Mouse (Mus musculus) intestine, embryonic 14.5 days (tissue): ENCODE data around the gene Schip1. TPM values are rescaled to one million over a fixed set of nuclear protein-coding genes. Genes with fewer than 3 reads are reported as not detected.

Source experiments
- ATAC-seq: fragments of 200-750 bp; cut with Nextera tagmentation; replicated peaks from 2 replicates; pipeline ENCODE4 v1.8.0; 2017; ENCODE audit warnings: low read depth, moderate number of reproducible peaks, moderate TSS enrichment, moderate library complexity; ENCODE audit not compliant: low FRiP score, low TSS enrichment
- DNase-seq: peaks from one replicate; pipeline ENCODE4 v3.0.0-alpha.2; 2018; ENCODE audit warnings: low spot score
- H3K27ac ChIP-seq: fragments of 300-500 bp; sonication (generic); 2 replicates; pipeline ENCODE4 v1.5.1; 2014; ENCODE audit warnings: low read depth, mild to moderate bottlenecking, control low read depth
- H3K27me3 ChIP-seq: fragments of 300-500 bp; sonication (generic); replicated peaks from 2 replicates; pipeline ENCODE4 v1.6.1; 2014; ENCODE audit warnings: low read length, control low read depth; ENCODE audit not compliant: control insufficient read depth, insufficient read depth
- H3K36me3 ChIP-seq: fragments of 300-500 bp; sonication (generic); 2 replicates; pipeline ENCODE4 v1.6.1; 2014; ENCODE audit warnings: low read length, control low read depth; ENCODE audit not compliant: control insufficient read depth, insufficient read depth
- H3K4me1 ChIP-seq: fragments of 300-500 bp; sonication (generic); replicated peaks from 2 replicates; pipeline ENCODE4 v1.6.1; 2014; ENCODE audit warnings: low read length, control low read depth, mixed read lengths; ENCODE audit not compliant: control insufficient read depth, insufficient read depth
- H3K4me2 ChIP-seq: fragments of 300-500 bp; sonication (generic); 2 replicates; pipeline ENCODE4 v1.6.1; 2014; ENCODE audit warnings: low read length
- H3K4me3 ChIP-seq: fragments of 300-500 bp; sonication (generic); 2 replicates; pipeline ENCODE4 v1.5.1; 2014; ENCODE audit warnings: low read depth, low read length, control low read depth, mixed read lengths
- H3K9ac ChIP-seq: fragments of 300-500 bp; sonication (generic); 2 replicates; pipeline ENCODE4 v1.6.1; 2014; ENCODE audit warnings: mild to moderate bottlenecking, low read length
- H3K9me3 ChIP-seq: fragments of 300-500 bp; sonication (generic); 2 replicates; pipeline ENCODE4 v1.6.1; 2016; ENCODE audit warnings: low read length, control low read depth; ENCODE audit not compliant: control insufficient read depth
- WGBS: fragments of 180-500 bp; shearing (Covaris S2); extraction: QIAGEN DNeasy Blood & Tissue Kit; methylation state at CpG from one replicate; pipeline ENCODE4 v1.1.7; 2014; 5-methylcytosine and 5-hydroxymethylcytosine counted together
- polyA plus RNA-seq: library from polyadenylated mRNA; unstranded; fragments of >200 nt; fragmentation: Nextera tagmentation; extraction: Ambion mirVana; gene quantifications from 2 replicates; pipeline ENCODE4 v1.2.1, GENCODE M21; 2014

The Schip1 gene
- polyA plus RNA-seq, 1 experiment from 2014 or later, result 63.0 TPM

GRCm38 (mm10) chr3:68495096-68495735 is 430.6 kb downstream of the Schip1 start:
- H3K9ac ChIP-seq, result peak overlapping the region; percentile 85
- ATAC-seq (peak; percentile 20; the same call in 1 of the 2 replicates), DNase-seq (peak; percentile 78)
- H3K4me2 ChIP-seq, result peak overlapping the region; percentile 76
- 0 out of 2 replicates have a peak, but pooled peaks cover 3% of the 10 kb centered on the region for H3K9me3 ChIP-seq
- H3K4me1 ChIP-seq, result peaks cover 17% of the 10 kb centered on the region; the same call in 1 of the 2 replicates
- no peaks in the 10 kb centered on the region for H3K36me3 ChIP-seq
- H3K27ac ChIP-seq, result peak overlapping the region; percentile 97
- WGBS, result under 1% methylated on average over 38 of the region's 38 CpGs
- H3K4me3 ChIP-seq, result peak overlapping the region; percentile 75
- H3K27me3 ChIP-seq, result no peaks in the 10 kb centered on the region

- Histone ChIP-seq H3K9me3 (0 out of 2 replicates have a peak, but pooled peaks cover 3% of the 10 kb centered on the region), H3K36me3 (no peaks in the 10 kb centered on the region), H3K9ac (peak overlapping the region; percentile 85), H3K27ac (peak overlapping the region; percentile 97; the same call in 1 of the 2 replicates), H3K4me1 (peaks cover 17% of the 10 kb centered on the region; the same call in 1 of the 2 replicates), H3K4me3 (peak overlapping the region; percentile 75), H3K4me2 (peak overlapping the region; percentile 76), H3K27me3 (no peaks in the 10 kb centered on the region)
- 5% methylated on average over 9 of the region's 9 CpGs for WGBS
- peak; percentile 68 for DNase-seq
- ATAC-seq, result no peak
Measured at GRCm38 (mm10) chr3:68495736-68496242, 431.2 kb downstream of the Schip1 start.

GRCm38 (mm10) chr3:68496513-68496912 is 431.9 kb downstream of the Schip1 start:
- H3K36me3 ChIP-seq, result no peaks in the 10 kb centered on the region
- H3K4me1 ChIP-seq, result peaks cover 21% of the 10 kb centered on the region; the same call in 1 of the 2 replicates
- peak overlapping the region; percentile 76 for H3K4me2 ChIP-seq
- H3K27ac ChIP-seq, result no peak overlapping the region
- 0 out of 2 replicates have a peak, but pooled peaks cover 3% of the 10 kb centered on the region for H3K9me3 ChIP-seq
- no peaks in the 10 kb centered on the region for H3K27me3 ChIP-seq
- peak overlapping the region; percentile 75; the same call in 1 of the 2 replicates for H3K4me3 ChIP-seq
- DNase-seq (no peak), ATAC-seq (no peak)
- no peak overlapping the region for H3K9ac ChIP-seq
- 49% methylated on average over 6 of the region's 6 CpGs for WGBS

GRCm38 (mm10) chr3:68499532-68500152 is 435.0 kb downstream of the Schip1 start:
- Histone ChIP-seq H3K4me2 (no peak overlapping the region), H3K4me1 (peaks cover 13% of the 10 kb centered on the region; the same call in 1 of the 2 replicates), H3K9ac (no peak overlapping the region), H3K4me3 (no peak overlapping the region), H3K36me3 (0 out of 2 replicates have a peak, but pooled peaks cover 6% of the 10 kb centered on the region), H3K9me3 (0 out of 2 replicates have a peak, but pooled peaks cover 3% of the 10 kb centered on the region), H3K27me3 (no peaks in the 10 kb centered on the region), H3K27ac (no peak overlapping the region)
- ATAC-seq, result no peak
- WGBS, result 81% methylated on average over 6 of the region's 6 CpGs
- no peak for DNase-seq

GRCm38 (mm10) chr3:68504838-68505237 is 440.2 kb downstream of the Schip1 start:
- Histone ChIP-seq H3K9me3 (no peaks in the 10 kb centered on the region), H3K4me3 (no peak overlapping the region), H3K36me3 (0 out of 2 replicates have a peak, but pooled peaks cover 6% of the 10 kb centered on the region), H3K4me2 (no peak overlapping the region), H3K27ac (no peak overlapping the region), H3K27me3 (no peaks in the 10 kb centered on the region), H3K9ac (no peak overlapping the region), H3K4me1 (peaks cover 14% of the 10 kb centered on the region)
- ATAC-seq, result no peak
- no peak for DNase-seq
- 79% methylated on average over 3 of the region's 3 CpGs for WGBS

- H3K36me3 ChIP-seq, result 0 out of 2 replicates have a peak, but pooled peaks cover 6% of the 10 kb centered on the region
- 35% methylated on average over 7 of the region's 7 CpGs for WGBS
- no peak overlapping the region; the same call in 1 of the 2 replicates for H3K9ac ChIP-seq
- ATAC-seq (no peak), DNase-seq (no peak)
- H3K27me3 ChIP-seq, result no peaks in the 10 kb centered on the region
- H3K27ac ChIP-seq, result no peak overlapping the region
- H3K4me3 ChIP-seq, result no peak overlapping the region
- H3K4me2 ChIP-seq, result no peak overlapping the region
- no peaks in the 10 kb centered on the region for H3K9me3 ChIP-seq
- peaks cover 10% of the 10 kb centered on the region; the same call in 1 of the 2 replicates for H3K4me1 ChIP-seq
Measured at GRCm38 (mm10) chr3:68506769-68507318, 442.2 kb downstream of the Schip1 start.

- WGBS, result 44% methylated on average over 6 of the region's 6 CpGs
- Histone ChIP-seq H3K36me3 (no peaks in the 10 kb centered on the region), H3K27me3 (no peaks in the 10 kb centered on the region), H3K27ac (no peak overlapping the region), H3K4me1 (peaks cover 13% of the 10 kb centered on the region), H3K9me3 (no peaks in the 10 kb centered on the region), H3K9ac (no peak overlapping the region), H3K4me2 (no peak overlapping the region), H3K4me3 (no peak overlapping the region)
- no peak for DNase-seq
- ATAC-seq, result no peak
Measured at GRCm38 (mm10) chr3:68508629-68509028, 444.0 kb downstream of the Schip1 start.

GRCm38 (mm10) chr3:68510872-68511271 is 446.3 kb downstream of the Schip1 start:
- ATAC-seq, result no peak
- 84% methylated on average over 5 of the region's 5 CpGs for WGBS

More at GRCm38 (mm10) chr3:68510872-68511271, 446.3 kb downstream of the Schip1 start:
- peaks cover 15% of the 10 kb centered on the region for H3K4me1 ChIP-seq
- no peaks in the 10 kb centered on the region for H3K36me3 ChIP-seq
- H3K9ac ChIP-seq, result no peak overlapping the region
- no peak overlapping the region for H3K27ac ChIP-seq
- no peak for DNase-seq
- no peak overlapping the region for H3K4me3 ChIP-seq
- no peak overlapping the region for H3K4me2 ChIP-seq
- no peaks in the 10 kb centered on the region for H3K9me3 ChIP-seq
- H3K27me3 ChIP-seq, result no peaks in the 10 kb centered on the region
